Mouse (Mus musculus) layer of hippocampus, postnatal 10 days (tissue): Measurements from ENCODE around the gene Gm5771. TPM values are rescaled to one million over a fixed set of nuclear protein-coding genes. Genes with fewer than 3 reads are reported as not detected.
"Not testable (repeated sequence)": the region's sequence is repeated elsewhere in the genome, so short reads cannot be mapped to it uniquely, and the experiment has no call there.

Experiments used
- DNase-seq, 2 experiments: peaks; one replicate each; pipeline ENCODE4 v3.0.0; 2021; ENCODE audit warnings: low spot score in 2 of 2
- long read RNA-seq: library from polyadenylated mRNA; stranded (forward); transcript quantifications from one replicate; pipeline ENCODE4 v2.0.0, GENCODE M21; 2023
- total RNA-seq, 2 experiments: library from RNA; stranded (reverse); gene quantifications; 2 replicates each; pipeline ENCODE4 v1.2.3; 2021

Gene Gm5771
- total RNA-seq, result not detected
- long read RNA-seq, result 0 reads

DNA sequence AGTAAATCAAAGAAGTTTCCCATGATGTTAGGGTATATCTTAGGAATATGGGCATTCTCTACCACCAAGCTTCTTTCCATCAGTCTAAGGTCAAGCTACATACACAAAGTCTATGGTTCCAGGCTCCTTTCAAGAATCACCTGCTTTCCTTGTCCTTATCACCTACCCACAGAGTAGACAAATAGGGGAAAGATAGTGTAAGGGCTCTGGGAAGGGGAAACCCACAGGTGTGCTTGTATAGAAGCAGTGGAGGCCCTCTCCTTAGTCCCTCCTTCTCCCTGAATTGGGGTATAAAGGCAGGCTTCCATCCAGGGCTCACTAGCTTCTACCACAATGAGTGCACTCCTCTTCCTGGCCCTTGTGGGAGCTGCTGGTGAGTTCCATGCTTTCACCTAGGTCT lies at the start of gene Gm5771:
Gene Gm5771, plus strand, starts transcription at position 301 of the 400 bp plus-strand sequence.
- not testable (repeated sequence) for DNase-seq

DNA sequence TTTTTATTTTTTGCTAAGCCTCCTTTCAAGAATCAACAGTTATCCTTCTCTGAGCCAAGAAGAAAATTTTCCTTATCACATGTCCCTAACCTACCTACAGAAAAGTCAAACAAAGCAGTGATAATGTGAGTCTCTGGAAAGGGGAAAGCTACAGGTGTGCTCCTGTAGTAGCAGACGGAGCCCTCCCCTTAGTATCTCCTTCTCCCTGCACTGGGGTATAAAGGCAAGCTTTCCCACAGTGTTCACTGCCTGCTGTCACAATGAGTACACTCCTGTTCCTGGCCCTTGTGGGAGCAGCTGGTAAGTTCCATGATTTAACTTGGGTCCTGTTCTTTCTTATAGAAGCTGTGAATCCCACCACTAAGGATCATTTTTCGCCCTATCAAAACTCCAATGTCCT lies 38.2 kb upstream of the Gm5771 start, which contains the start of gene Try10:
Gene Try10, plus strand, starts transcription at position 174 of the 400 bp plus-strand sequence.
- no peak for DNase-seq

DNA sequence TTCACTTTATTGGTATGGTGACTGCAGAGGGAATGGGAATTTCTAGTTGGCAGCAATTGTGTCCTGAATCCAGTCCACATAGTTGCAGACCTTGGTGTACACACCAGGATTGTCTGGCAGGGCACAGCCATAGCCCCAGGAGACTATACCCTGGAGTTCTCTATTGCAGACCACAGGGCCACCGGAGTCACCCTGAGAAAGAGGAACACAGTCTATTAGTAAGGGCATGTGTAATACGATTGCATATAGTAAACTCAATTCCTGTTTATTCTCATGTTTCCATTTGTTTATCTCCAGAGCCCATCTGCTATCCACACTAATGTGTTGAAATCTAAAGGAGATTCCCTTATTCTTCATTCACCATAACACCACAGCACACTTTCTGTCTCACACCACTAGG lies 18.4 kb upstream of the Gm5771 start:
- DNase-seq, result not testable (repeated sequence)

DNA sequence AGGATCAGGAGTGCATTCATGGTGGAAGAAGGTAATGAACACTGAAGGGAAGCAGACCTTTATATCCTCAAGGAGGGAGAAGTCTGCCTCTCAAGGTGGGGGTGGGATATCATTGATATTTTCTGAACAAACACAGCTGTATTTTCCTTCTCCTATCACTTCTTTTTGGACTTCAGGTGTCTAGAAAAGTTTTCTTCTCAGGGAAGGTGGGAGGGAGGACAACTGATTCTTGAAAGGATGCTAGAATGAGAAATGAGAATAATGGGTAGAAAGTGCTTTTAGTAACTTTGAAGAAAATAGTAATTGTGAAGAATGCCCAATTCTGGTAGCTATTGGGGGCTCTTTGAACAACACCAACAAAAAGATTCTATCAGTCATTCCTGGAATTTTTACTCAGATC lies 14.6 kb upstream of the Gm5771 start, which contains the start of gene Prss3:
Gene Prss3, minus strand, starts transcription at position 101 of the 400 bp plus-strand sequence.
- DNase-seq, result not testable (repeated sequence)

DNA sequence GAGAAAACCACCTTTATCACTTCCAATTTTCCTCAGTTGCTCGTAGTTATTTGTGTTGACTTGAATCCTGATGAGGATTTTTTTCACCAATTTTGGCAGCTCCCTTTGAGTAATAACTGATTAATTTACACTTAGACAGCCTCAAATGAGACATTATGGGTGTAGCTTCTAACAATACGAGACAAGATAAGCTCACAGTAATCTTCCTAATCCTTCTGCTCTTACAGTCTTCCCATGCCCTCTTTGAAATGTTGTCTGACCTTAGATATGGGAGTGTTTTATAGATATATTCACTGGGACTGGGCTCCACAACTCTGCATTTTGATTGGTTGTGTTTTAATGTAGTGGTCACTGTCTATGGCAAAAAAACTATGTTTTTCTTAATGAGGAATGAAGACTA lies 5.4 kb upstream of the Gm5771 start:
- no peak for DNase-seq

DNA sequence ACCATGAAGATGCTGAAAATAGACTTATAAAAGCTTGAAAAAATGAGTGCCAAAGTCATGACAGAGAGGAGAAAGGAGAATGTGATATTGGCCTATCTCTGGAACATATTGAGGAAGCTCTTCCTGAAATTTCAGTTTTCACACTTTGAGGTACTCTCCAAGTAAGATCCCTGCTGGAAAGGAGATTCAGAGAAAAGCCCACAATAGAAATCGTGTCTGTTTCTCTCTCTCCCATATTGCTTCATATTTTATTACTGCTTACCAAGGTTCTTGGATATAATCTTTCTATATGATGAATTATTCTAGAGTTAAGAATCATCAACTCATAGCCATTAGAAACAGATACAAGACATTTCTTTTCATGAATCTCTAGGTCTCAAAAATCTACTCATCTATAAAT lies 516 bp upstream of the Gm5771 start:
- not testable (repeated sequence) for DNase-seq

DNA sequence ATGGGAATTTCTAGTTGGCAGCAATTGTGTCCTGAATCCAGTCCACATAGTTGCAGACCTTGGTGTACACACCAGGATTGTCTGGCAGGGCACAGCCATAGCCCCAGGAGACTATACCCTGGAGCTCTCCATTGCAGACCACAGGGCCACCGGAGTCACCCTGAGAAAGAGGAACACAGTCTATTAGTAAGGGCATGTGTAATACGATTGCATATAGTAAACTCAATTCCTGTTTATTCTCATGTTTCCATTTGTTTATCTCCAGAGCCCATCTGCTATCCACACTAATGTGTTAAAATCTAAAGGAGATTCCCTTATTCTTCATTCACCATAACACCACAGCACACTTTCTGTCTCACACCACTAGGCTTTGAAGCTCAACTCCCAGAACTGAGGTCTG lies 50.1 kb downstream of the Gm5771 start:
- DNase-seq, result not testable (repeated sequence)

DNA sequence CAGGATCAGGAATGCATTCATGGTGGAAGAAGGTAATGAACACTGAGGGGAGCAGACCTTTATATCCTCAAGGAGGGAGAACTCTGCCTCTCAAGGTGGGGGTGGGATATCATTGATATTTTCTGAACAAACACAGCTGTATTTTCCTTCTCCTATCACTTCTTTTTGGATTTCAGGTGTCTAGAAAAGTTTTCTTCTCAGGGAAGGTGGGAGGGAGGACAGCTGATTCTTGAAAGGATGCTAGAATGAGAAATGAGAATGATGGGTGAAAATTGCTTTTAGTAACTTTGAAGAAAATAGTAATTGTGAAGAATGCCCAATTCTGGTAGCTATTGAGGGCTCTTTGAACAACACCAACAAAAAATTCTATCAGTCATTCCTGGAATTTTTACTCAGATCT lies 53.9 kb downstream of the Gm5771 start, which contains the start of gene Gm10334:
Gene Gm10334, minus strand, starts transcription at position 101 of the 400 bp plus-strand sequence.
- DNase-seq, result not testable (repeated sequence)

Other genes starting within 250 kb of the Gm5771 start
- not detected for gene Try4, start 90.1 kb upstream of the Gm5771 start, total RNA-seq
- gene Try5, start 75.5 kb upstream of the Gm5771 start, total RNA-seq, result not detected
- gene Try10, start 38.3 kb upstream of the Gm5771 start, total RNA-seq, result not detected
- gene Prss3, start 14.7 kb upstream of the Gm5771 start, total RNA-seq, result not detected
- not detected for gene Gm10334, start 53.8 kb downstream of the Gm5771 start, total RNA-seq
- not detected for gene Prss1, start 66.6 kb downstream of the Gm5771 start, total RNA-seq
- gene Prss2, start 129.4 kb downstream of the Gm5771 start, total RNA-seq, result not detected
- gene Ephb6, start 213.1 kb downstream of the Gm5771 start, total RNA-seq, result 10 to 100 TPM; 68.2 to 70.3 TPM
- 1 to 10 TPM in 1 of 2 experiments, under 1 TPM in 1; 0.67 to 1.4 TPM for gene Trpv6, start 244.0 kb downstream of the Gm5771 start, total RNA-seq